Mouse (Mus musculus): ENCODE results near the gene Rpl38. TPM values are rescaled to one million over a fixed set of nuclear protein-coding genes. Genes with fewer than 3 reads are reported as not detected.
"Not testable (repeated sequence)": the region's sequence is repeated elsewhere in the genome, so short reads cannot be mapped to it uniquely, and the experiment has no call there.

Rpl38 gene
- total RNA-seq, 2 experiments from 2014 or later = 952 to 1,003 TPM

GRCm38 (mm10) chr11:114655350-114656008, 12.8 kb upstream of the Rpl38 start:
- no peak for DNase-seq (ENCODE audit: low spot score in 2 of 2)

DNA sequence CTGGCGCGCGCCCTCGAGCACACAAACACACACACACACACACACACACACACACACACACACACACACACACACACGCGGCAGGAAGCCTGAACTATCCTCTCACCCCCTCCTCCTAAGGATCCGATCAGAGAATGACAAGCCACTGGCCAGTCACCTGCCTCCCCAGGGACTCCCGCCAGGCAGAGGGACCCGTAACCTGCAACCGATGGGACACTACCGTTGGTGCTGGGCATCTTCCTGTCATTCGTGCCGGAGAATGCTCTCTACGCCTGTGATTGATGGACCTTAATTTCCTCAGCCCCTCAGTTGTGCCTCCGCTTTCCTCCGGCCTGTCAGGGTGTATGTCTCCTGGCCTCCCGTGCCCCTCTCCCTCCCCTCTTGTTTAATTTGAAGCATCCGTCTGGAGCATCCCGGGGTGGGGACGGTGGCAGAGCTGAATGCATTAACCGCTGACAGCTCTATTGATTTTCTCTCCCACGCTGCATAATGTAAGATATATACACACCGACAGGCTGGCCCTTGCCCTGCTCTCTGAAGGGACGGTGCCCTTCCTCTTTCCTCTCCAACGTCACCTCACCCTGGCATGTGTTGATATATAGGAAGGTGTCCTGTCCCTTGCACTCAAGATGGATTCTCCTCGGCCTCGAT, 11.2 kb upstream of the Rpl38 start:
- no peak for DNase-seq (ENCODE audit: low spot score in 2 of 2)

GRCm38 (mm10) chr11:114657737-114658136, 10.6 kb upstream of the Rpl38 start:
- peak; percentile 59 to 83 for DNase-seq (ENCODE audit: low spot score in 2 of 2)

GRCm38 (mm10) chr11:114662161-114662560, 6.2 kb upstream of the Rpl38 start:
- DNase-seq (ENCODE audit: low spot score in 2 of 2) = no peak

- peak; percentile 66 to 77 for DNase-seq (ENCODE audit: low spot score in 2 of 2)
These were observed 5.5 kb upstream of the Rpl38 start for GRCm38 (mm10) chr11:114662746-114663362.

GRCm38 (mm10) chr11:114664164-114664563, 4.2 kb upstream of the Rpl38 start:
- no peak for DNase-seq (ENCODE audit: low spot score in 2 of 2)

GRCm38 (mm10) chr11:114665463-114665862, 2.9 kb upstream of the Rpl38 start:
- DNase-seq (ENCODE audit: low spot score in 2 of 2) = no peak

- no peak for DNase-seq (ENCODE audit: low spot score in 2 of 2)
These were observed 1.5 kb upstream of the Rpl38 start for GRCm38 (mm10) chr11:114666786-114667185.

GRCm38 (mm10) chr11:114667236-114667931, 940 bp upstream of the Rpl38 start:
- DNase-seq (ENCODE audit: low spot score in 2 of 2) = no peak

DNA sequence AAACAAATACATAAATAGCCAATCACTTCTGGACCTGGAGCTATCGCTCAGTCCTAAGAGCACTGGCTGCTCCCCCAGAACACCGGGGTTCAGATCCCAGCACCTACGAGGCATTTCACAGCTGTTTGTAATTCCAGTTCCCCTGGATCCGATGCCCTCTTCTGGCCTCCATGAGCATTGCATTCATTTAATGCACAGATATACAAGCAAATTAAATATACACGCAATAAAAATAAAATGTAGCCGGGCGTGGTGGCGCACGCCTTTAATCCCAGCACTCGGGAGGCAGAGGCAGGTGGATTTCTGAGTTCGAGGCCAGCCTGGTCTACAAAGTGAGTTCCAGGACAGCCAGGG, 415 bp upstream of the Rpl38 start:
- peak in 1 of 2 experiments; percentile 13 for DNase-seq (ENCODE audit: low spot score in 2 of 2)

DNA sequence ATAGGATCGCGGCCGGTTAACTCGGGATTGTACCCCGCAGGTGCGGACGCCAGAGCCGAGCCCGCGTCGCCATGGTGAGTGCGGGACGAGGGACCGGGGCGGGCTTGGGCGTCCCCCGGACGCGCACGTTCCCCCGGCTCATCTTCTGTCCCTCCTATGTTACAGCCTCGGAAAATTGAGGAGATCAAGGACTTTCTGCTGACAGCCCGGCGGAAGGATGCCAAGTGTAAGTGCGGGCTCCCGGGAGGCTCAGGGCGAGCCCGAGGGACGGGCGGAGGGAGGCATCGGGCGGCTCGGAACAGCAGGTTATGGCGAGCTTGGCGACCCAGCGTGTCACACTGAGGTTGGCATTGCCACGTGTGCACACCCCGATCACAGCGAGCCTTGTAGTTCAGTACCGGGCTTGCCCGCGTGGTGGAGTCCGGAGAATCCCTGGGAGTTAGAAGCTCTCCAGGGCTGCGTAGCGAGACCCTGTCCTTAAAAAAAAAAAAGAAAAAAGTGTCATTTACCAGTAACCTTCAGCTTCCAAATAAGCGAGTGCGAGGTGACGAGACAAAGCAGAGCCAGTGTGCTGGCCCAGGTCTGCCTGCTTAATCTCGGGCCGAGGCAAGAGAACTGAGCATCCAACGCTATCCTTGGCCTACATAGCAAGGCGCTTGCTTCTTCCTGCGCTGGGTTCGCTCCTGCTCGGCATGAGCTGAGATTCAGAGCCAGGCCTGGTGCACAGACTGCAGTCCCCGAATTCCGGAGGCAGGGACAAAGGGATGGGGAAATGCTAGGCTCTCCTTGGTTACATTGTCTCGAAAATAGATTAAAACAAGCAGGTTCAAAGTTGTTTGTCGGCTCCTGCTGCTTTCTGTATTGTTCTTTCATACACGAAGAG, 658 bp downstream of the Rpl38 start:
- DNase-seq (ENCODE audit: low spot score in 2 of 2) = peak; percentile 76 to 84

GRCm38 (mm10) chr11:114669651-114670168, 1.4 kb downstream of the Rpl38 start:
- DNase-seq (ENCODE audit: low spot score in 2 of 2) = no peak

GRCm38 (mm10) chr11:114671147-114671546, 2.8 kb downstream of the Rpl38 start:
- no peak for DNase-seq (ENCODE audit: low spot score in 2 of 2)

DNA sequence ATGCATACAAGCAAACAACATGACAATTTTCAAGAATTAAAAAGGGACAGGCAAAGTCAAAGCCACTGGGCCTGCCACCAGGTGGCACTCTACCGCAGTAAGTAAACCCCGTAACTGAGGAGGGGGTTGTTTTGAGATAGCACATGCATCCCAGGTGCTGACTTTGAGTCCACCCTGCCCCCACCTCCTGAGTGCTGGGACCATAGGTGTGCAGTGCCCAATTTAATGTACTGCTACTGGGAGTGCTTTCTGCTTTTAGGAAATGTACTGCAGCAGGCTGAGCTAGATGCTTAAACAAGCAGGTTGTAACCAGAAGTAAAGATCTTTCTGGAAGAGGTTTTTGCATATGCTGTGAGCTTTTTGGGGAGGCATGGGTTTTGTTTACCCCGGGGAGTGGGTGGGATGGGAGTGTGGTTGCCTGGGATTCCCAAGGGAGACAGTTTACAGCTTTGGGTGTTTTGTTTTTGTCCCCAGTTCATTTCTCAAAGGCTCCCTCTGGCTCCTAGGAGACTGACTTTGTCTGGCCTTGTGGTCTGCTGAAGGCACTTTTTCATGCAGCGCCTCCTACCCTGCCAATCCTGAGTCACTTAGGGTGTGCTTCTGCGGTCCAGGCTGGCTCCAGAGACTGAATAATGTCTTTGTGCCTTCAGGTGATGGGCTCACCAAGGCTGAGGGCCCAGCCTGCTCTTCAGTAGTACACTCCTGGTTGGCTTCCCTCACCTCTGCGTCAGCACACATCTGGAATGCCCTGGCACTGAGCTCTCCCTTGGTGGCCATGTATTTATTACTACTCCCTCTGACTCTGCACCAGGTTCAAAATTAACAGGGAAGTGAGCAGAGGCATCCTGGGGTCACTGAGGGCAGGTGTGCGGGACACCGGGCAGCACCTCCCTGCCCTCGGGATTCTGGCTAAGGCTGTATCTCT, 4.7 kb downstream of the Rpl38 start:
- DNase-seq (ENCODE audit: low spot score in 2 of 2) = peak; percentile 33 to 48

- DNase-seq (ENCODE audit: low spot score in 2 of 2) = no peak
These were observed 5.4 kb downstream of the Rpl38 start for GRCm38 (mm10) chr11:114673719-114674050.

GRCm38 (mm10) chr11:114674180-114674579, 5.9 kb downstream of the Rpl38 start:
- DNase-seq (ENCODE audit: low spot score in 2 of 2) = no peak

DNA sequence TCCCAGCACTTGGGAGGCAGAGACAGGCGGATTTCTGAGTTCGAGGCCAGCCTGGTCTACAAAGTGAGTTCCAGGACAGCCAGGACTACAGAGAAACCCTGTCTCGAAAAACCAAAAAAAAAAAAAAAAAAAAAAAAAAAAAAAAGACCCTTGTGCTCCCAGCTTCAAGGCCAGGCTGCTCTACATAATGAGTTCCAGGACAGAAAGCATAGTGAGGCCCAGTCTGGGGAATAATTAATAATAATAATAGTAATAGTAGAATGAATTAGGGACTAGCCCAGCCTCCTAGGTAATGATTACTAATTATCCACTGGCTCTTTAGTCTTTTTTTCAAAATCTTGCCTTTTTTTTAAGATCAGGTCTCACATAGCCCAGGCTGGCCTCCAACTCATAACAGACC, 6.5 kb downstream of the Rpl38 start:
- DNase-seq (ENCODE audit: low spot score in 2 of 2) = not testable (repeated sequence)

DNA sequence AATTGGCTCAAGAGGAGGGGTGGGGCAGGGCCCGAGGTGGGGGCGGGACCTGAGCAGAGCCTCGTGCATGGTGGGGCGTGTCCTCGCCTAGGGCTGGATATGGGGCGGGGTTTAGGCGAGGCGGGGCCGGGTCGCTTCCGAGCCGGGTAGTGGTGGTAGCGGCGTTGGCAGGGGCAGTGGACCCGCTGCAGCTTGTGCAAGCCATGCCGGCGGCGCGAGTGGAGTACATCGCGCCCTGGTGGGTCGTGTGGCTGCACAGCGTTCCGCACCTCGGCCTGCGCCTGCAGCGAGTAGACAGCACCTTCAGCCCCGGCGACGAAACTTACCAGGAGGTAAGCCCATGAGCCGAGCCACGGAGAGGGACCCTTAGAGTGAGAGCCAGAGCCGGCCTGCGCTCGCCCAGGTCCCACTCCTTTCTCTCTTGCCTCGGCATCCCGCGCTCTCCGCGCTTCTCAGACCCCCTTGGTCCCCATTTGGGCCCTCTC, 7.1 kb downstream of the Rpl38 start, which contains the start of gene Ttyh2:
TSS of gene Ttyh2 (plus strand) at position 91 of the 485 bp plus-strand sequence.
- peak; percentile 49 to 57 for DNase-seq (ENCODE audit: low spot score in 2 of 2)

GRCm38 (mm10) chr11:114675826-114676401, 7.6 kb downstream of the Rpl38 start:
- peak; percentile 38 to 47 for DNase-seq (ENCODE audit: low spot score in 2 of 2)

All from left cerebral cortex, adult 18-20 months (tissue).